Mouse (Mus musculus) limb, embryonic 15.5 days (tissue): ENCODE results near the gene Elp4. TPM values are rescaled to one million over a fixed set of nuclear protein-coding genes. Genes with fewer than 3 reads are reported as not detected.

Experiments used
- ATAC-seq: fragments of 200-750 bp; cut with Nextera tagmentation; 2 replicates; pipeline ENCODE4 v1.8.0; 2017; ENCODE audit warnings: low read depth, moderate TSS enrichment; ENCODE audit not compliant: insufficient number of reproducible peaks, low FRiP score, low TSS enrichment
- H3K27ac ChIP-seq: fragments of 300-500 bp; sonication (generic); 2 replicates; pipeline ENCODE4 v1.5.1; 2015; ENCODE audit warnings: moderate library complexity, mild to moderate bottlenecking, inconsistent platforms
- H3K27me3 ChIP-seq: fragments of 300-500 bp; sonication (generic); 2 replicates; pipeline ENCODE4 v1.6.1; 2015; ENCODE audit warnings: inconsistent platforms
- H3K36me3 ChIP-seq: fragments of 300-500 bp; sonication (generic); 2 replicates; pipeline ENCODE4 v1.6.1; 2015; ENCODE audit warnings: inconsistent platforms
- H3K4me1 ChIP-seq: fragments of 300-500 bp; sonication (generic); 2 replicates; pipeline ENCODE4 v1.6.1; 2015; ENCODE audit warnings: inconsistent platforms
- H3K4me2 ChIP-seq: fragments of 300-500 bp; sonication (generic); 2 replicates; pipeline ENCODE4 v1.6.1; 2015; ENCODE audit warnings: mild to moderate bottlenecking, inconsistent platforms
- H3K4me3 ChIP-seq: fragments of 300-500 bp; sonication (generic); 2 replicates; pipeline ENCODE4 v1.5.1; 2015; ENCODE audit warnings: mild to moderate bottlenecking, inconsistent platforms
- H3K9ac ChIP-seq: fragments of 300-500 bp; sonication (generic); 2 replicates; pipeline ENCODE4 v1.6.1; 2015; ENCODE audit warnings: inconsistent platforms
- H3K9me3 ChIP-seq: fragments of 300-500 bp; sonication (generic); 2 replicates; pipeline ENCODE4 v1.6.1; 2016; ENCODE audit warnings: inconsistent platforms
- WGBS: fragments of 180-500 bp; shearing (Covaris S2); methylation state at CpG from one replicate; pipeline ENCODE4 v1.1.7; 2015; 5-methylcytosine and 5-hydroxymethylcytosine counted together
- polyA plus RNA-seq: library from polyadenylated mRNA; unstranded; fragments of >200 nt; fragmentation: Nextera tagmentation; extraction: Ambion mirVana; gene quantifications from 2 replicates; pipeline ENCODE4 v1.2.1, GENCODE M21; 2015

Elp4 gene
- polyA plus RNA-seq, 1 experiment from 2014 or later = 30.8 TPM

- H3K4me2 ChIP-seq = no peak overlapping the region
- no peak for ATAC-seq
- H3K27ac ChIP-seq = no peak overlapping the region
- no peaks in the 10 kb centered on the region for H3K27me3 ChIP-seq
- H3K9me3 ChIP-seq = no peaks in the 10 kb centered on the region
- no peak overlapping the region for H3K4me3 ChIP-seq
- H3K4me1 ChIP-seq = no peaks in the 10 kb centered on the region
- WGBS = 62% methylated on average over 2 of the region's 2 CpGs
- H3K36me3 ChIP-seq = peaks cover 4% of the 10 kb centered on the region; the same call in 1 of the 2 replicates
- H3K9ac ChIP-seq = no peak overlapping the region
These were observed 199.0 kb downstream of the Elp4 start for GRCm38 (mm10) chr2:105705320-105705719.

- Histone ChIP-seq H3K27ac (no peak overlapping the region), H3K9me3 (no peaks in the 10 kb centered on the region), H3K4me1 (no peaks in the 10 kb centered on the region), H3K4me2 (no peak overlapping the region), H3K9ac (no peak overlapping the region), H3K27me3 (no peaks in the 10 kb centered on the region), H3K4me3 (no peak overlapping the region), H3K36me3 (peaks cover 4% of the 10 kb centered on the region; the same call in 1 of the 2 replicates)
- no peak for ATAC-seq
- 80% methylated on average over 10 of the region's 10 CpGs for WGBS
These were observed 201.8 kb downstream of the Elp4 start for GRCm38 (mm10) chr2:105702586-105702985.

GRCm38 (mm10) chr2:105701781-105702180 lies 202.6 kb downstream of the Elp4 start:
- H3K27me3 ChIP-seq = no peaks in the 10 kb centered on the region
- H3K4me2 ChIP-seq = no peak overlapping the region
- no peak for ATAC-seq
- H3K36me3 ChIP-seq = peaks cover 4% of the 10 kb centered on the region; the same call in 1 of the 2 replicates
- H3K9ac ChIP-seq = no peak overlapping the region
- no peaks in the 10 kb centered on the region for H3K9me3 ChIP-seq
- no peaks in the 10 kb centered on the region for H3K4me1 ChIP-seq
- no peak overlapping the region for H3K27ac ChIP-seq
- WGBS = 80% methylated on average over 4 of the region's 4 CpGs
- H3K4me3 ChIP-seq = no peak overlapping the region

- ATAC-seq = no peak
- 79% methylated on average over 2 of the region's 2 CpGs for WGBS
- Histone ChIP-seq H3K4me3 (no peak overlapping the region), H3K4me2 (no peak overlapping the region), H3K4me1 (no peaks in the 10 kb centered on the region), H3K9me3 (no peaks in the 10 kb centered on the region), H3K27ac (no peak overlapping the region), H3K36me3 (peaks cover 4% of the 10 kb centered on the region; the same call in 1 of the 2 replicates), H3K27me3 (0 out of 2 replicates have a peak, but pooled peaks cover 3% of the 10 kb centered on the region), H3K9ac (no peak overlapping the region)
These were observed 205.7 kb downstream of the Elp4 start for GRCm38 (mm10) chr2:105698631-105699030.

GRCm38 (mm10) chr2:105697741-105698140 lies 206.6 kb downstream of the Elp4 start:
- peaks cover 10% of the 10 kb centered on the region for H3K27me3 ChIP-seq
- no peaks in the 10 kb centered on the region for H3K9me3 ChIP-seq
- no peak overlapping the region for H3K9ac ChIP-seq
- H3K4me1 ChIP-seq = no peaks in the 10 kb centered on the region
- ATAC-seq = no peak
- WGBS = 87% methylated on average over 5 of the region's 5 CpGs
- no peak overlapping the region for H3K27ac ChIP-seq
- no peak overlapping the region for H3K4me3 ChIP-seq
- peaks cover 4% of the 10 kb centered on the region; the same call in 1 of the 2 replicates for H3K36me3 ChIP-seq
- no peak overlapping the region for H3K4me2 ChIP-seq

- ATAC-seq = no peak
- peaks cover 20% of the 10 kb centered on the region for H3K4me1 ChIP-seq
- H3K9me3 ChIP-seq = no peaks in the 10 kb centered on the region
- no peak overlapping the region for H3K27ac ChIP-seq
- H3K4me3 ChIP-seq = no peak overlapping the region
- H3K9ac ChIP-seq = no peak overlapping the region
- H3K36me3 ChIP-seq = no peaks in the 10 kb centered on the region
- H3K27me3 ChIP-seq = peaks cover 73% of the 10 kb centered on the region
- 11% methylated on average over 10 of the region's 10 CpGs for WGBS
- no peak overlapping the region for H3K4me2 ChIP-seq
These were observed 213.1 kb downstream of the Elp4 start for GRCm38 (mm10) chr2:105691296-105691695.

GRCm38 (mm10) chr2:105689771-105690639 lies 214.4 kb downstream of the Elp4 start:
- Histone ChIP-seq H3K4me2 (no peak overlapping the region), H3K27me3 (peaks cover 86% of the 10 kb centered on the region), H3K27ac (no peak overlapping the region), H3K36me3 (no peaks in the 10 kb centered on the region), H3K9me3 (no peaks in the 10 kb centered on the region), H3K9ac (no peak overlapping the region), H3K4me3 (no peak overlapping the region), H3K4me1 (peaks cover 20% of the 10 kb centered on the region)
- WGBS = 5% methylated on average over 28 of the region's 28 CpGs
- ATAC-seq = no peak

GRCm38 (mm10) chr2:105689304-105689770 lies 215.0 kb downstream of the Elp4 start:
- Histone ChIP-seq H3K9ac (no peak overlapping the region), H3K4me3 (no peak overlapping the region), H3K9me3 (no peaks in the 10 kb centered on the region), H3K36me3 (no peaks in the 10 kb centered on the region), H3K27me3 (peaks cover 91% of the 10 kb centered on the region), H3K4me2 (no peak overlapping the region), H3K4me1 (peaks cover 20% of the 10 kb centered on the region), H3K27ac (no peak overlapping the region)
- ATAC-seq = no peak
- under 1% methylated on average over 15 of the region's 15 CpGs for WGBS

- no peaks in the 10 kb centered on the region for H3K36me3 ChIP-seq
- H3K4me2 ChIP-seq = peak overlapping the region; percentile 36
- peaks cover 94% of the 10 kb centered on the region for H3K27me3 ChIP-seq
- peak overlapping the region; percentile 22 for H3K4me3 ChIP-seq
- no peaks in the 10 kb centered on the region for H3K9me3 ChIP-seq
- H3K27ac ChIP-seq = no peak overlapping the region
- ATAC-seq = no peak
- peaks cover 20% of the 10 kb centered on the region for H3K4me1 ChIP-seq
- 2% methylated on average over 25 of the region's 25 CpGs for WGBS
- H3K9ac ChIP-seq = no peak overlapping the region
These were observed 215.7 kb downstream of the Elp4 start for GRCm38 (mm10) chr2:105688436-105689303.

GRCm38 (mm10) chr2:105688011-105688410 lies 216.4 kb downstream of the Elp4 start:
- Histone ChIP-seq H3K4me1 (peaks cover 20% of the 10 kb centered on the region), H3K9me3 (no peaks in the 10 kb centered on the region), H3K27ac (no peak overlapping the region), H3K9ac (no peak overlapping the region), H3K4me3 (peak overlapping the region; percentile 22), H3K27me3 (peaks cover 93% of the 10 kb centered on the region), H3K4me2 (peak overlapping the region; percentile 36), H3K36me3 (no peaks in the 10 kb centered on the region)
- ATAC-seq = no peak
- WGBS = 1% methylated on average over 17 of the region's 17 CpGs

GRCm38 (mm10) chr2:105687317-105687991 lies 216.9 kb downstream of the Elp4 start:
- no peaks in the 10 kb centered on the region for H3K36me3 ChIP-seq
- H3K4me1 ChIP-seq = peaks cover 20% of the 10 kb centered on the region
- WGBS = 2% methylated on average over 13 of the region's 13 CpGs
- H3K27ac ChIP-seq = no peak overlapping the region
- H3K4me2 ChIP-seq = peak overlapping the region; percentile 36
- H3K9me3 ChIP-seq = no peaks in the 10 kb centered on the region
- H3K4me3 ChIP-seq = peak overlapping the region; percentile 22
- ATAC-seq = no peak
- peaks cover 93% of the 10 kb centered on the region for H3K27me3 ChIP-seq
- H3K9ac ChIP-seq = no peak overlapping the region
